Mouse (Mus musculus): ENCODE results near the gene Stk10.

Gene Stk10

DNA sequence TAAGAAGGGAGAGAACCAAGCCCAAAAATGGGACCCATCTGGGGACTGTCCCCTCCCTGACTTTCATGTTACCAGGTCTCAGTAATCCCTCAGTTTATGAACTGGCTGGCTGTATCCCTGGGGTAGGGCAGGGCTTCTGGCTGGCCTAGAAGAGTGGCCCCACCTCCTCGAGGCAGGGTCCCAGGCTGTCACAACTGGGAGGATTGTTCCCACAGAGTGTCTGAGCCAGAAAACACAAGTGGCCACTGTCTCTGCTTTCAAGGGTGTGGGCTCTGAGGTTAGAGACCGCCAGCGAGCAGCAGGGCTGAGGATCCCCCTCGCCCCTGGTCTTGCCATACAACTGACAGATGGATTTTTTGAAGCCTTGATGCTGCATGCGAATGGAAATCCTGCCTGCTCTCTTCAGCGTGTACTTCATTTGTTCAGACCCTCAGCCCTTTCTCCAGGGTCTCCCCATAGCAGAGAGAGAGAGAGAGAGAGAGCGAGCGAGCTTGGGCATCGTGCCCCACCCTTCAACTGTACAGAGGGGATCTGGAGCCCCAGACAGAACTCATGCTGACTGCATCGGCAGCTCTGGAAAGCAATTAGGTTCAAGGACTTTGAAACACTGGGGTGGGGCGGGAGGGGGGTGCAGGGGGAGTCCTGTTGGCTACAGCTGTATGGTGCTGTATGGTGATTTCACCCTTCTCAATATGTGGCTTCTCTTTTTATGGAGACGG is 18.6 kb downstream of the Stk10 start:
- DNase-seq = no peak

DNA sequence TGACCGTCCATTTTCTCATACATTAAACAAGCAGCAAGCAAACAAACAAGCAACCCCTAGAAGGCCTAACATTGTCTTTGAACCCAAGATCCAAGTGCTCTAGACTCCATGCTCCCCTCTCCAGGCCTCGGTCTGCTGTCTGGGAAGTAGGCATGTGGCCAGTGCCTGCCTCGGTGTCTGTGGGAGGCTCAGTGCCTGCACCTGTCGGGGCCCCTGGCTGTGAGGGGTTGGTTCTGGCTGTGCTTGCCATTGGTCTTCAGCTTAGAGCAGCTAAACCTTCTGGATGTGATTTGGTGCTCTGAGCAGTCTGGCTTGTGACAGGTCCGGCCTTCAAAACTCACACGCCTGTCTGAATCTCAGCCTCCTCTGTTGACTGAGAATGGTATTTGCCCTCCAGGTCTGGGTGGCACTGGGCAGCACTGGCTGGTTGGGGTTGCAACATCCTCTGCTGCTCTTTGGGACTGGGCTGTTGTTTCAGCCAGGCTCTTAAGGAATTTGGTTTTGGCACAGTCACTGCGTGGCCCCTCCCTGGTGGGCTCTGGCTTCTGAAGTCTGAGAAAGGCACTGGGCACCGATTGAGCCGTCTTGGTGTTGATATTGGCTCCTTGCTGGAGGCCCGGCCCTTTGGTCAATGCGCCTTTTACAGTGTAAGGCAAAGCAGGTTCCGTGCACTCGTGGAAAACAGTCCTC is 19.4 kb downstream of the Stk10 start:
- peak; percentile 61 for DNase-seq

DNA sequence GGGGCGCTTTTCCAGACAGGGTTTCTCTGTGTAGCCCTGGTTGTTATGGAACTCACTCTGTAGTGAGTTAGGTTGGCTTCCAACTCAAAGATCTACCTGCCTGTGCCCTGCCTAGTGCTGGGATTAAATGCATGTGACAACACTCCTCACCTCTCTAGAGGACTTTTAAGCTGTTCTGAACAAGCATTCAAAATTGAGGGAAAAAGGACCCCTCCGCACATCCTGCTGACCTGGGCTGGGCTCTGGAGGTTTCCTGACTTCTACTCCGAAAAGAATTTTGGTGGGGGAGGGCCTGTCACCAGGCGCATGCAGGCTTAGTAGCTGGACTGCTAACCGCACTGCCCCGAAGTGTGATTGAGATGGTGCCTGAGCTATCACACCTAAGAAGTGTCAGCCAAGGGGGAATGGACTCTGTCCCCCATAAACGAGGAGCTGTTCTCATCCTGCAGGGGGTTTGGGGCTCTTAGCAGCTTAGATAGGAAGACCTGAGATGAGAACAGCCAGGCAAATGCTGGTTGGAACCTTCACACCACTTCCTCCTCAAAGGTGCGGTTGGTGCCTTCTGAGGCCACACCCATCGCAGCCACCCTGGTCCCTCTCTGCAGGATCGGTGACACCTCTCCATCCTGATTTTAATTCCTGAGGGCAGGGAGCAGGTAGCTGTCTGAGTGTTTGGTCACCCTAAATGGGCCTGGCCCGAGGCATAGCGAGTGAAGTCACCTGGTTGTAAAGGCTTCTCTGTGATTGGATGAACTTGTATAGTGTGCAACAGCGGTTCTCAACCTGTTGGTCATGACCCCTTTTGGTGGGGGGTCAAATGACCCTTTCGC is 20.4 kb downstream of the Stk10 start:
- DNase-seq = no peak

DNA sequence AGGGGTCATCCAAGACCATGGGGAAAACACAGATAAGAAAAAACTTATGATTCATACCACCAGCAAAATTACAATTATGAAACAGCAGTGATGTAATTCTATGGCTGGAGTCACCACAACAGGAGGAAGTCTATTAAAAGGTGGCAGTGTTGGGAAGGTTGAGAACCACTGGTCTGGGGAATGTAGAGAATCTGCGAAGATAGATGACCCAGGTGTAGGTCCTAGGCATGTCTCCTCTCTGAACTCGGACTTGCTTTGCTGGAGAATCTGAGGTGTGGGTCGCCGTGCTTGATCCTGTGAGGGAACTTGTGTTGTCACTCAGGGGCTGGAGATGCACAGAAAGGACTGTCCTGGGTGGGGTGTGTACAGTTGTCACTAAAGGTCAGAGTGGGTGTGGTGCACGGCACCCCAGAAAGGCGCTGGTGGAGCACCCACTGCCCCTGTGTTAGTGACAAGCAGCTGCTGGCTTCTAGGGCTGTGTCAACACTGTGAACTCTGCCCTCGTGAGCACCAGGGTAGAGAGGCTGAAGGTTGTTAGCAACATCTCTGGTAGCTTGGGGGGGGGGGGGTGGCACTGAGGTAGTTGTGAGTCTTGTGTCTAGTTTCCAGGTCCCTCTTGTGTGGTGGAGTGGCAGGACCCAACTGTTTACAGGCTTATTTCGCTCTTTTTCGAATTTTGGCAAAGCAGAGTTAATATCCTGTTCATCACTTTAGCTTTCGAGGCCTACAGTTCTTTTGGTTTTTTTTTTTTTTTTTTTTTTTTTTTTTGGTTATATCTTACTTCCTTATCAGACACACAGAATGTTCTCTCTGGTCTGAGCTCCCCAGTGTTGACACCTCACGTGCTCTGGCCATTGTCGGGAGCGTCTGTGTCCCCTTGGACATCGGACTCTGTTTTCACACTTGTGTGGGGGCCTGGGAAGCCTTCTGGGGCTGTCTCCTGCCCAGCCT is 21.3 kb downstream of the Stk10 start:
- no peak for DNase-seq

DNA sequence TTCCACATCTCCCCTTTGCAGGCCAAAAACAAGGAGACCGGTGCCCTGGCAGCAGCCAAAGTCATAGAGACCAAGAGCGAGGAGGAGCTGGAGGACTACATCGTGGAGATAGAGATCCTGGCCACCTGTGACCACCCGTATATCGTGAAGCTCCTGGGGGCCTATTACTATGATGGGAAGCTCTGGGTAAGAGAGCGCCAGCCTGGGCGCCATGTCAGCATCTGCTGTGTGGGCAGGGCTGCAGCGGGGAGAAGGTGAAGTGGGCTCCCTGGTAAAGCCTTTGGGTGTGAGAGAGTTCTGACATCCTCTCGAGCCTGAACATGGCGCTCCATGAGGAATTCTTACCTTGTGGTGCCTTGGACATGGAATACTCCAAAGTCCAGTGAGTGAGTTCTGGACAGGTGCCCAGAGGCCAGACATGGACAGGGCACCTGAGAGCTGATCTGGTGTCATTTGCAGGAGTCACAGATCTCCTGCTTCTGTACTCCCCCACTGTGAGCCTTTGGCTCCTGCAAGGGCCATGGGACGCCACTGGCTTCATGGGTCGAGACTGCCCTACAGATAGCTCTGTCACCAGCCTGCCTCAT is 22.1 kb downstream of the Stk10 start:
- DNase-seq = no peak

DNA sequence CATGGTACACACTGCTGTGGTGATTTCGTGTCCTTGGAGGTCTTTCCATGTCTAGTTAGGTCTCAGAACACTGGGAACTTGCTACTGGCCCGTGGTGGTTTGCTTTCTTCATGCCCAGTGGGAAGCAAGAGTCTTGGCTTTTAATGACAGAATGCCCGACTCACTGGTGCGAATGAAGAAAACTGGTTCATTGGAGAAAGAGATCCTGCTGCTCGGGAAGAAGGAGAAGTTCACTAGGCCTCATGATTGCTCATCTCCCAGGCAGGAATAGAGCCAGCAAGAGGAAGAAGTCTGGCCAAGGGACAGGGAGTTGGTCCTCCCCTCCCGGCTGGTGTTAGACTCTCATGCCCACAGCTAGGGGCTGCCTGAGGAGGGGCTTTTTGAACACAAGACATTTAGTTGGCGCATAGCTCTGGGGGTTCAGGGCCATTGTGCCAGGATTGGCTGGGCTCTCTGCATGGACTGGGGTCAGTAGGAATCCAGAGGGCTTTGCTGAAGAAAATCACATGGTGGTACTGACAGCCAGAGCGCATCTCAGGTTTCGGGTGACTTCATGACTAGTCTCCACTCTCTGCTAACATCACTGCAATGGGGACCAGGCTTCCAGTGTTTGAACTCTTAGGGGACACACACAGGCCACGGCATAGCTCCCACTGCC is 23.4 kb downstream of the Stk10 start:
- no peak for DNase-seq

DNA sequence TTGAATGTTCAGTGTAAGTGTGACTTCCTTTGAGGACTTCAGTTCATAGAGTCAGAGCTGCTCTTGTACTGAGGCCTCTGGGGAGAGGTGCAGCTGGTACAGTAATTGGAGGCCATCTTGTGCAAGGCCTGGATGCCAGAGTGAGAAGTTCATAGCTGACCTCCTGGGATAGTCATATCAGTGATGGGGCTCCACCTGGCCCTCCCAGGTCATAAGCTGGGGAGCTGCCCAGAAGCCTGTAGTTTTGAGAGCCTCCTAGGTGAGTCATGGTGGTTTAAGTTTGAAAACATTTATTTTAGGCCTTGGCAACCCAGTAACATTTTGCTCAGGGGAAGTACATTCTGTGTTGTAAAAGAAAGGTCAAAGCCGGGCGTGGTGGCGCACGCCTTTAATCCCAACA is 24.9 kb downstream of the Stk10 start:
- no peak for DNase-seq

DNA sequence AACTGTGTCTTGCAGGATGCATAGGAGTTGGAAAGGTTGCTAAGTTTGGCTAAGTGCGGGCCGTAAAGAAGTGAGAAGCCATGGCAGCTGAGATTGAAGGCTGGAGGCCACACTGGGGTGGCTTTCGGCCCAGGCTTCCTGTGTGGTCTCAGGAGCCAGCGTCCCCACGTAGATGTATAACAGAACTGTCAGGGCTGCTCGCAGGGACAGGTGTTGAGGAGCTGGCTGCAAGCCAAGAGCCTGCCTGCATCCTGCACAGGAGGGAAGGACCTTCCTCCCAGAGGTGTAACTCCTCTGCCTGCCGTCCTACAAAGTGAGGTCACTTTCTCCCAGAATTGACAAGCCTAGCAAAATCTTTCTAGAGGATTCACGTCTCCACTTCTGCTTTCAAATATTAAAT is 25.6 kb downstream of the Stk10 start:
- DNase-seq = no peak

DNA sequence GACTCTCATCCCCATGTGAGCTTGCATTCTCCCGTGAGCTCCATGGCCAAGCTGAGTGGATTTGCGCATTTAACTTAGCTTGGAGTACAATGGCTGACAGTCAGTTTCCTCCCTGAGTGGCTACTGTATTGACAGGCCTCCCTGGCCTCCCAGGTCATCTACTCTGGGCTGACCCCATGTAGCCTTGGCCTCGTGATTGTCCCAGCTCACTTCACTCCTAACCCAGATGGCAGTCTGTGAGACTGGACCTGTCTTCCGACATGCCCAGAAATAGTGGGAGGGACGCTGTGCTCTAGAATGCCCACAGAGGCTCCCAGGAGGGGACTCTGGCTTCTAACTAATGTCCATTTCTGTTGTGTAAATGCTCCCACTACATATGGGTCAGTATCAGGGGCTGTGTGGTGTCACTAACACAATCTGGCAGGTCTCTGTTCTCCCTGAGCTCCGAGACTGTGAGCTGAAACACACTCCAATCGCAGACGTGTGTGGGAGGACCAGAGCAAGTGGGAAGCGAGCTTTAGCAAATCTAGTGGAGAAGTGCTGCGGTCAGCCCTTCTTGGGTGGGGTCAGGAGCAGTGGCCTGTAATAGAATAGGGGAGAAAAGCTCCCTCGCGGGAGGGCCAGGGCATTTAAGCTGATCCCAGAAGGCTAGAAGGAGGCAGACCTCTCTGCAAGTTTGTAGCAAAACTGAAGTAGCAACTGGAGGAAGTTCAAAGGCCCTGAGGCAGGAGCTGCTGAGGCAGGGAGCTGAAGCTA is 27.1 kb downstream of the Stk10 start:
- DNase-seq = no peak

DNA sequence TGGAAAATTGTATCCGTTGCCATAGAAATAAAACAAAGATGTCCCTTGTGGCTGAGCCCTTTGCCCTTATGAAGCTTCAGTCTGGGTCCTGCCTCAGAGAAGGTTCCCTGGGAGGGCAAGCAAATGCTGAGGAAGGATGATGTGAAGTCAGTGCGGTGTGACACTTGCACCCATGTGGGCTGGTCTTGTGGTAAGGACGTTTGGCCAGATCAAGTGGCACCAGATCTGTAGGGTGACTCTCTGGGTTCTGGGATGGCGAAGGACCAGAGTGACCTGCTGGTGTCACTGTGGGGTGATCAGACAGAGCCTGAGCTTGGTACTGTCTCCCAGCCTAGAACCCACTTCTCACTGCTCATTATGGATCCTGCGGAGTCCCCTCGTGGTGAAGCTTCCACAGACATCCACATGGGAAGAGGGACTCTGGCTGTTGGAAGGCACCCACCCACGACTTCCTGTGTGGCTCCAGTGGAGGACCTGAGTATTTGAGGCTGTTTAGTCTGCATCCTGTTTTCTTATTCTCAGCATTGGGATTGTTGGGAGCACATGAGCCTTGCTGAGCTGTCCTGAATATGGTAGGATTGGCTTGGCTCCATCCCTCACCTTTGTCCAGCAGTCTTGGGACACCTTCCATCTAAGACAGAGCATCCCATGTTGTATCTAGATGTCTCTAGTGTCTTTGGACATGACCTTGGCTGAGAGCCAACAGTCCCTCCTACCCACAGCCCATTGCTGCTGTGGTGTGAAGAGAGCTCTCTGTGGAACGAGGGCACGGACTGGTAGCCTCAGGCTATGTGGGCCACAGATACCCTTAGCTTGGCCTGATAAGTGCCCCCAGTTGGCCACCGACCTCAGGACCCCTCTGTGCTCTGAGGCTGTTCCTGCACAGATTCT is 28.6 kb downstream of the Stk10 start:
- DNase-seq = peak; percentile 31

DNA sequence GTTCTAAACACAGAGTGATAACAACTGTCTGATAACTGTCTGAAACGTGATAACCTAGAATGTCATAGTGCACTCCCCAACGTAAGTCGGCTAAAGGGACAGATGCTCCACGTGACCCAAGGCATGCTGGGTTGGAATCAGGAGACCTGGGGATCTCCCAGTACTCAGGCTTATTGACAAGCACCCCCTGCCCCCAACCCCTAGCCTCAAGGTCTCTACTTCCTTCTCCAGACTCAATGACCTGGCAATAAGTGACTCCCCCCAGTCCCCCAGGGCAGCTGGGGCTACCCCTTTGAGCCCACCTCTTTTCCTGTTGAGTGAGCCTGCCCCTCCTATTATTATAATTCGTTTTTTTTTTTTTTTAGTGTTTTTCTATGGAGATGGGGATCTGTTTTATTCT is 29.6 kb downstream of the Stk10 start:
- DNase-seq = no peak

DNA sequence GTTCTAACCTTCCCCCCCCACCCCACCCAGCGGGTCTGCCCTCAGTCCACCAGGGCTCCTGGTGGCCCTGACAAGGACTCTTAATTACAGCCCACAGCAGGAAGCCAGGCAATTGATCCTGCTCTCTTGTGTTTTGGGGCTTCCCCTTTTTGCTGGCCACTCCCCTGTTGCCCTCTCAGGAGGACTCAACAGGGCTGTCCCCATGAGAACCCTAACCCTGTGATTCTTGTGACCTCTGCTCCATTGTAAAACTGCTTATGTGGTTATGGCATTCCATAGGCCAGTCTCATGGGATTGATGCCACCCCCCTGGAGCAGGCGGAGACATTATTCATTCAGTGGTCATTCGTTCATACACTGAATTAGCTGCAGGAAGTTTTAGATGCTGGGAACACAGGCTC is 30.6 kb downstream of the Stk10 start:
- no peak for DNase-seq

DNA sequence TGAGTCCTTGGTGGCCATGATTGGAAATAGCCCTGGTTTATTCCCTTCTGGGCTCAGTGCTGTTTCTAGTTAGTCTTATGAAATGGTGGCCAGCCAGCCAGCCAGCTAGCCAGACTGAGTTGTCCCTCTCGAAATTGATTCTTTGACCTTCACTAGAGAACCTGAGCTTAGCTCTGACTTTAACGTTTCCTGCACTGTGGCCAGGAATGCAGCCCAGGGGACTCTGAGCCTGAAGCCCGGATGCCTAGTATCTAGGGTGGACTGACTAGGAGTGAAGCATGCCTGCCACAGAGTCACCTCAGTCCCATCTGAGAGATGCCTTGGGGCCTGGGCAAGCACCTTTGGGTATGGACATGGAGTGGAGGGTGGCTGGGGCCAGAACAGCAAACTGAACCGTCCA is 31.5 kb downstream of the Stk10 start:
- no peak for DNase-seq

DNA sequence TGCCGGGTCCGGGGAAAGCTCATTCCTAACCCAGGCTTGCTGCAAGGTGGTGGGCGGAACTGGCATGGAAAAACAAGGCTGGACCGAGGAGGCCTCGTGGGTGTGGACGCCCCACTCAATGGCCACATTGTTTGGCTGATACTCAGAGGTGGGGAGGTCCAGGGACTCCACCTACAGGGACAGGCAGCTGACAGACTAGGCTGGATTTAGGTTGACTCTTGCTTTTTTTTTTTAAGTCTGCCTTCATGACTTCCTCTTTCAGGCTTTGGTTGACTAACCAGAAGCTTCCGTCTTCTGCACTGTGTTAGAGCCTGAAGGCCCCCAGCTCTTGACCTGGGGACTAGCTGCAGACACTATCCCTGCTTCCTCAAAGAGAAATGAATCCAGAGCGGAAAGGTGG is 32.0 kb downstream of the Stk10 start:
- no peak for DNase-seq

DNA sequence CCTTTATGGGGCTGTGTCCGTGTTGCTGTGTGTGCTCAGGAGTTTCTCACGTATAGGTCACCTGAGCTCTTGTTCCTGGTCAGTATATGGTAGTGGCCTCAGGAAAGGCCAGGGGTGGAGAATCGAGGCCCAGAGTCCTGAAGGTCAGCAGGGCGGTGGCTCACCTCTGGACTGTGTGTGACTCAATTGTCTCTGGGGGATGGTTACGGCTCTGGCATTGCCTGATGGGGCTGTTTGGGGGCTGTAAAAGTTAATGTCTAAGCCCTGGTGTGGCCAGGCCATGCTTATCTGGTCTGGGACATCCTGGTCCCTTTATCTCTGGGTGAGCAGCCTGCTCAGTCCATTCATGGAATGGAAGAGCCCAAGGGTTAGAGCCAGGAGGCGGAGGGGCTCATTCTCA is 33.1 kb downstream of the Stk10 start:
- DNase-seq = no peak

DNA sequence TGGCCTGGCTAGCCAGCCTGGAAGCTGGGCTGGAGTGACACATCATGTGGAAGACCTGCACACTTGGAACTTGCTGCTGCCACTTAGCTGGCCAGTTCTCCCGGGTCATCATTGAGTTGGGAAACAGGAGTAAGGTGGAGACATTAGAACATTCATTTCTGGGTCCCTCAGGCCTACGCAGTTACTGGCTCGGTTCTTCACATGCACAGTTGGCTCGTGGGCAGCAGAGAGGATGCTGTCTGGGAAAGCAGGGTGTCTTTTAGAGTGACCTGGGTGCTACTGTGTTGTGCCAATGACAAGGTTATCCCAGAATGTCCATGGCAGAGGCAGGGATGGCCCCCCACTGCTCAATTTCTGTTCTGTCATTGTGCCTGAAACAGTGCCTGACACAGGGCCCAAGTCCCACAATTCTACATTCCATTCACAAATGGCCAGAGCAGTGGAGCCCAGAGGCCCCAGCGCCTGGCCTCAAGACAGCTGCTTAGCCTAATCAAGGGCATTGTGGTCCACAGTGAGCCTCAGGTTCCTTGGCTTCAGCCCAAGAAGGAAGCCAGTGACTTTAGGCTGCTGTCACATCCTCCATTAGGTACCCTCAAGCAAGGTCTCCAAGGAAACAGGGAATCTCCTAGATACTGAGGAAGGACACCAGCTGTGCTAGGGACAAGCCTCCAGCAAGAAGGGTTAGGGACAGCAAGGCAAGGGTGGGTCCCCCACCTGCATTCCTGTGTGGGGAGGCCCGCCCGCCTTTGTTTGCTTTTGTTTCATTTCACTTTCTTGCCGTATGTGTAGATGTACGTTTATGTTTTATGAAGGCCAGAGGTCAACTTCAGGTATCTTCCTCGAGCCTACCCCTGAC is 34.1 kb downstream of the Stk10 start:
- DNase-seq = no peak

DNA sequence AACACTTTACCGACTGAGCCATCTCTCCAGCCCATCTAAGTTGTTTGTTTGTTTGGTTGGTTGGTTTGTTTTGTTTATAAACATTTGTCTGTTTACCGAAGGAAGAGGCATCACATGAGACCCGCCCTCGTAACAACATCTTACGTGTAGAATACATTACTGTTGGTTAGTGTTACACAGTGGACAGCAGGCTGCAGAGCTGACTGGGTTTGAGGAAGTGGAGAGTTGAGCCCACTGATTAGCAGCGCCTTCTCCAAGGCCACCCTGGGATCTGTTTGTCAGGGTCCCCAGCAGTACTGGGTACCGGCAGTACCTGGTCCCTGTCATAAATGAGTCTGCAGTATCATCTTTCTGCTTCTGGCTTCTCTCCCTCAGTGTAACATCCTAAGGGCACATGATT is 35.0 kb downstream of the Stk10 start:
- no peak for DNase-seq

DNA sequence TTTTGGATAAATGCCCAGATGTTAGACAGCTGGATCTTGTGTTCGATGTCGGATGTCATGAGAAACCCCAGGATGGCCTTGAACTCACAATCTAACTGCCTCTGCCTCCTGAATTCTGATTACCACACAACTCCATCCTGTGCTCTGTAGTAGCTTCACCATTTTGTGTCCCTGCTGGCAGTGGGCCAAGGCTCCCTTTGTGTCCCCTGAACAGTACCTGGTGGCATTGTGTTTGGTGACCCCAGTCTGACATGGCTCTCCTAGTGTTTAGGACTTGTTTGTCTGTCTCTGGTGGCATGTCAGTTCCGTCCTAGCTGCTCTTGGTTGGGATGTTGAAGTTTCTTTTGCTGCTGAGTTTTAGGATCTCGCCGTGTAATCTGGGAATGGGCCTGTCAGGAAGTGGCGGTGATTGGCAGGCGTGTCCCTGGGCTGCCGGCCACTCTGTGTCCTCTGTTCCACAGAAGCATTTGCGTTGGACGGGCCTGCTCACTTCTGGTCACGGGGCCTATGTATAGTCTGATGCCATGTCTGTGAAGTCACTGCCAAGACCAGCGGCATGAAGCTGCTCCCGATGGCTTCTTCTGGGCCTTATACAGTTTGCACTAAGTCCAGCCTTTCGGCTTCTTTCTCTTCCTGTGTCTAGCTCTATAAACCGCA is 35.7 kb downstream of the Stk10 start:
- no peak for DNase-seq

All from kidney, adult 9 months (tissue).